Mouse (Mus musculus) large intestine, adult 2 months (tissue): ENCODE measurements around the gene Stat4. TPM values are rescaled to one million over a fixed set of nuclear protein-coding genes. Genes with fewer than 3 reads are reported as not detected.

Experiments used
- DNase-seq: peaks from one replicate; pipeline ENCODE4 v3.0.0-alpha.2; 2012; ENCODE audit warnings: low read depth, low spot score
- WGBS: fragments of 180-500 bp; shearing (Covaris S2); methylation state at CpG from one replicate; pipeline ENCODE4 v1.1.7; 2018; 5-methylcytosine and 5-hydroxymethylcytosine counted together
- polyA plus RNA-seq: library from polyadenylated mRNA; depleted of rRNA; stranded (reverse); fragments of >200 nt; gene quantifications from 2 replicates; pipeline ENCODE4 v1.2.3, GENCODE M21; 2012

Gene Stat4
- polyA plus RNA-seq, 1 experiment: 1.4 TPM

GRCm38 (mm10) chr1:52088634-52089033 lies 101.7 kb downstream of the Stat4 start:
- WGBS: 91% methylated on average over 4 of the region's 4 CpGs
- no peak for DNase-seq

GRCm38 (mm10) chr1:52098618-52099232 lies 111.8 kb downstream of the Stat4 start:
- no peak for DNase-seq
- WGBS: 74% methylated on average over 3 of the region's 3 CpGs

- 42% methylated on average over 6 of the region's 6 CpGs for WGBS
- no peak for DNase-seq
These were observed 113.5 kb downstream of the Stat4 start for GRCm38 (mm10) chr1:52100496-52100895.

- no peak for DNase-seq
- WGBS: 77% methylated on average over 8 of the region's 8 CpGs
These were observed 115.8 kb downstream of the Stat4 start for GRCm38 (mm10) chr1:52102795-52103194.

- WGBS: 29% methylated on average over 11 of the region's 11 CpGs
- no peak for DNase-seq
These were observed 120.3 kb downstream of the Stat4 start for GRCm38 (mm10) chr1:52107206-52107605.

- DNase-seq: no peak
- WGBS: 55% methylated on average over 3 of the region's 3 CpGs
These were observed 124.3 kb downstream of the Stat4 start for GRCm38 (mm10) chr1:52111217-52111616.

GRCm38 (mm10) chr1:52112301-52112700 lies 125.4 kb downstream of the Stat4 start:
- DNase-seq: no peak
- WGBS: 23% methylated on average over 1 of the region's 1 CpGs

GRCm38 (mm10) chr1:52113067-52113665 lies 126.2 kb downstream of the Stat4 start:
- 15% methylated on average over 7 of the region's 7 CpGs for WGBS

GRCm38 (mm10) chr1:52113666-52114069 lies 126.7 kb downstream of the Stat4 start:
- 1% methylated on average over 32 of the region's 32 CpGs for WGBS
- peak; percentile 84 for DNase-seq

More at GRCm38 (mm10) chr1:52113067-52113665, 126.2 kb downstream of the Stat4 start:
- DNase-seq: no peak

GRCm38 (mm10) chr1:52116441-52116840 lies 129.5 kb downstream of the Stat4 start:
- 62% methylated on average over 3 of the region's 3 CpGs for WGBS
- DNase-seq: no peak

GRCm38 (mm10) chr1:52117777-52118176 lies 130.8 kb downstream of the Stat4 start:
- 91% methylated on average over 1 of the region's 1 CpGs for WGBS

GRCm38 (mm10) chr1:52118860-52119591 lies 132.1 kb downstream of the Stat4 start, which contains the start of gene Stat1:
TSS of gene Stat1 (plus strand) at chr1:52119440.
- DNase-seq: peak; percentile 70
- 3% methylated on average over 37 of the region's 37 CpGs for WGBS

More at GRCm38 (mm10) chr1:52117777-52118176, 130.8 kb downstream of the Stat4 start:
- no peak for DNase-seq

- no peak for DNase-seq
- under 1% methylated on average over 20 of the region's 20 CpGs for WGBS
These were observed 132.7 kb downstream of the Stat4 start for GRCm38 (mm10) chr1:52119691-52120090.

- no peak for DNase-seq
- 29% methylated on average over 10 of the region's 10 CpGs for WGBS
These were observed 133.2 kb downstream of the Stat4 start for GRCm38 (mm10) chr1:52120191-52120590.

- no peak for DNase-seq
- 86% methylated on average over 3 of the region's 3 CpGs for WGBS
These were observed 134.1 kb downstream of the Stat4 start for GRCm38 (mm10) chr1:52121052-52121451.

- no peak for DNase-seq
- 79% methylated on average over 3 of the region's 3 CpGs for WGBS
These were observed 137.9 kb downstream of the Stat4 start for GRCm38 (mm10) chr1:52124818-52125217.

GRCm38 (mm10) chr1:52127350-52127749 lies 140.4 kb downstream of the Stat4 start:
- WGBS: 95% methylated on average over 6 of the region's 6 CpGs
- no peak for DNase-seq

GRCm38 (mm10) chr1:52129794-52130193 lies 142.8 kb downstream of the Stat4 start:
- DNase-seq: no peak
- WGBS: 75% methylated on average over 6 of the region's 6 CpGs

GRCm38 (mm10) chr1:52131787-52132377 lies 144.9 kb downstream of the Stat4 start:
- no peak for DNase-seq
- 76% methylated on average over 11 of the region's 11 CpGs for WGBS

- no peak for DNase-seq
- WGBS: 92% methylated on average over 8 of the region's 8 CpGs
These were observed 146.3 kb downstream of the Stat4 start for GRCm38 (mm10) chr1:52133254-52133653.
